Mouse (Mus musculus): ENCODE measurements around the gene Dhdds.
A peak's percentile ranks its signal among the peaks of the same experiment; 100 is the strongest.

- no peak for TF ChIP-seq POLR2A (IDR thresholded peaks at IDR 0.05; ENCODE audit: low read depth, low read length)
- TF ChIP-seq CTCF (IDR thresholded peaks at IDR 0.05; ENCODE audit: borderline replicate concordance, insufficient read depth, low read length) = peak; percentile 92
Measured at GRCm38 (mm10) chr4:134035953-134036352, 35.2 kb upstream of the Dhdds start.

Data from embryonic fibroblast, embryonic 13.5 days (primary cell).